Mouse (Mus musculus) neural tube, embryonic 13.5 days (tissue): Measurements from ENCODE around the gene Itgav. TPM values are rescaled to one million over a fixed set of nuclear protein-coding genes. Genes with fewer than 3 reads are reported as not detected.
A peak's percentile ranks its signal among the peaks of the same experiment; 100 is the strongest.

ENCODE experiments used
- ATAC-seq: fragments of 200-750 bp; cut with Nextera tagmentation; 2 replicates; pipeline ENCODE4 v1.8.0; 2017; ENCODE audit warnings: low read depth, mild to moderate bottlenecking, moderate TSS enrichment, moderate library complexity
- H3K27ac ChIP-seq: fragments of 300-500 bp; sonication (generic); replicated peaks from 2 replicates; pipeline ENCODE4 v1.5.1; 2015; ENCODE audit warnings: moderate library complexity, mild to moderate bottlenecking, inconsistent platforms
- H3K27me3 ChIP-seq: fragments of 300-500 bp; sonication (generic); 2 replicates; pipeline ENCODE4 v1.6.1; 2015; ENCODE audit warnings: mild to moderate bottlenecking, inconsistent platforms
- H3K36me3 ChIP-seq: fragments of 300-500 bp; sonication (generic); 2 replicates; pipeline ENCODE4 v1.6.1; 2015; ENCODE audit warnings: mild to moderate bottlenecking, inconsistent platforms
- H3K4me1 ChIP-seq: fragments of 300-500 bp; sonication (generic); replicated peaks from 2 replicates; pipeline ENCODE4 v1.6.1; 2015; ENCODE audit warnings: inconsistent platforms
- H3K4me2 ChIP-seq: fragments of 300-500 bp; sonication (generic); 2 replicates; pipeline ENCODE4 v1.6.1; 2015; ENCODE audit warnings: inconsistent platforms, mild to moderate bottlenecking, moderate library complexity
- H3K4me3 ChIP-seq: fragments of 300-500 bp; sonication (generic); 2 replicates; pipeline ENCODE4 v1.5.1; 2015; ENCODE audit warnings: mild to moderate bottlenecking, inconsistent platforms
- H3K9ac ChIP-seq: fragments of 300-500 bp; sonication (generic); 2 replicates; pipeline ENCODE4 v1.6.1; 2015; ENCODE audit warnings: moderate library complexity, mild to moderate bottlenecking, inconsistent platforms
- H3K9me3 ChIP-seq: fragments of 300-500 bp; sonication (generic); 2 replicates; pipeline ENCODE4 v1.6.1; 2016; ENCODE audit warnings: inconsistent platforms
- WGBS: fragments of 180-500 bp; shearing (Covaris S2); methylation state at CpG from one replicate; pipeline ENCODE4 v1.1.7; 2015; 5-methylcytosine and 5-hydroxymethylcytosine counted together
- polyA plus RNA-seq: library from polyadenylated mRNA; unstranded; fragments of >200 nt; fragmentation: Nextera tagmentation; extraction: Ambion mirVana; gene quantifications from 2 replicates; pipeline ENCODE4 v1.2.1, GENCODE M21; 2015

Itgav gene
- polyA plus RNA-seq, 1 experiment from 2014 or later: 36.2 TPM

DNA sequence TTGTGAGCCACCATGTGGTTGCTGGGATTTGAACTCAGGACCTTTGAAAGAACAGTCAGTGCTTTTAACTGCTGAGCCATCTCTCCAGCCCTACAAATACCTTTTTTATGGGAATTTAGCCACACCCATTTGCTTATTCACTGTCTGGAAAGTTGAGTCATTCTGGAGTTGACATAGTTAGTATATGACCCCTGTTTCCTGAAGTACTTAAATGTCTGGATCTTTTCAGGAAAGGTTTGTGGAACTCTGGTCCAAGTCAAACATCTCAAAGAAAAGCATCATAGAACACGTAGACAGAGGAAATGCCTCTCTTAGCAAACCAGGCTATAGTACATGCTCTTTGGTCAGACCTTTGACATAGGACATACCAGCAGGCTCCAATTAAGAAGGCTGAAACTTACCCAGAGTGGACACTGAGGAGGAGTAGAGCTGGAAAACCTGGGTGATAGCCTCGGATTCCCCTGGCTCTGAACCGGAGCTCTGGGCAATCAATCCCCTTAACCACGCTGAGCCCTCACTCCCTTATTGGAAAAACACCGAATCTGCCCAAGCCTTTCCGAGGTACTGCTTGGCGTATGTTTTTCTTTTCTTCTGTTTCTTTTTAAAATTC, 34.5 kb downstream of the Itgav start:
- no peaks in the 10 kb centered on the region for H3K36me3 ChIP-seq
- 30% methylated on average over 7 of the region's 7 CpGs for WGBS
- peak overlapping the region; percentile 47 for H3K4me2 ChIP-seq
- ATAC-seq: peak; percentile 37; the same call in 1 of the 2 replicates
- H3K4me1 ChIP-seq: peaks cover 15% of the 10 kb centered on the region
- H3K9ac ChIP-seq: peak overlapping the region; percentile 41; the same call in 1 of the 2 replicates
- H3K4me3 ChIP-seq: peak overlapping the region; percentile 21
- no peaks in the 10 kb centered on the region for H3K27me3 ChIP-seq
- peak overlapping the region; percentile 74 for H3K27ac ChIP-seq
- no peaks in the 10 kb centered on the region for H3K9me3 ChIP-seq

DNA sequence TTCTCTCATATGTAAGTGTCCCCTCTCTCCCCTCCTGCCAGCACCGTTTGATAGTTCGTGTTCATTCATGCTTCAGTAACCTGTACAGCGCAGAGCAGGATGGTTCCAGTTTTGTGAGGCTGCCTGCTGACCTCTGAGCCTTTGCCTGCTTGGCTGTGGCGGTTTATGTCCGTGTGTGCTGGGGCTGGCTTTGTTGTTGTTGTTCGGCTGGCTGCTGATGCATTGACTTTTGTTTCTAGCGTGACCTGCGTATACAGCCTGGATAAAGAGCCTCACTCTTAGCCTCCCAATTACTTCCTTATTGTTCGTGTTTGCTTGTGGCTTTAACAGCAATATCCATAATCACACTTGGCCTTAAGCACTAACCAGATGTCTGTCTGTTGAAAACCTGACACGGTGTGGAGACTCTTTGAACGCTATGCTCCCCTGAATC, 35.0 kb downstream of the Itgav start:
- peak overlapping the region; percentile 47 for H3K4me2 ChIP-seq
- peak overlapping the region; percentile 21 for H3K4me3 ChIP-seq
- peaks cover 15% of the 10 kb centered on the region for H3K4me1 ChIP-seq
- no peaks in the 10 kb centered on the region for H3K36me3 ChIP-seq
- WGBS: 9% methylated on average over 11 of the region's 11 CpGs
- H3K9me3 ChIP-seq: no peaks in the 10 kb centered on the region
- peak overlapping the region; percentile 41; the same call in 1 of the 2 replicates for H3K9ac ChIP-seq
- peak overlapping the region; percentile 74 for H3K27ac ChIP-seq
- ATAC-seq: peak; percentile 88
- H3K27me3 ChIP-seq: no peaks in the 10 kb centered on the region

DNA sequence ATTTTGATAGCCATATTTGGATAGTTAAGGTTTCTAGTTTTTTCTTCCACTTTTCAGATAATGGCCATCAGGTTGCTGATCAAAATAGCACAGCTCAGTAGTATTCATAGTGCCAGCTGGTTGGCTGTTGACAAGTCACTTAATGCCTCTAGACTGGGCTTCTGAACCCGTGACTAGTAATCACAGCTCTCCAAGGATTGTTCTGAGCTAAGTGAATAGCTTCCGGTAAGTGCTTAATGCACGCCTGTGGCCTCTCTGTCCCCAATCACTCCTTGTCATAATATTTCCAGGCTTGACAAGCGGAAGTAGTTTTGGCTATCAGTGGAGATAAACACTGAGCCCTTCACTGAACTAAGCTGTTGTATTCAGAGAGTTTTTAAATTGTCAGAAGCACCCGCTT, 35.5 kb downstream of the Itgav start:
- H3K4me3 ChIP-seq: no peak overlapping the region
- no peaks in the 10 kb centered on the region for H3K9me3 ChIP-seq
- 30% methylated on average over 5 of the region's 5 CpGs for WGBS
- no peaks in the 10 kb centered on the region for H3K27me3 ChIP-seq
- no peaks in the 10 kb centered on the region for H3K36me3 ChIP-seq
- peak; percentile 81 for ATAC-seq
- H3K27ac ChIP-seq: peak overlapping the region; percentile 74
- peak overlapping the region; percentile 47 for H3K4me2 ChIP-seq
- H3K9ac ChIP-seq: no peak overlapping the region; the same call in 1 of the 2 replicates
- H3K4me1 ChIP-seq: peaks cover 15% of the 10 kb centered on the region

DNA sequence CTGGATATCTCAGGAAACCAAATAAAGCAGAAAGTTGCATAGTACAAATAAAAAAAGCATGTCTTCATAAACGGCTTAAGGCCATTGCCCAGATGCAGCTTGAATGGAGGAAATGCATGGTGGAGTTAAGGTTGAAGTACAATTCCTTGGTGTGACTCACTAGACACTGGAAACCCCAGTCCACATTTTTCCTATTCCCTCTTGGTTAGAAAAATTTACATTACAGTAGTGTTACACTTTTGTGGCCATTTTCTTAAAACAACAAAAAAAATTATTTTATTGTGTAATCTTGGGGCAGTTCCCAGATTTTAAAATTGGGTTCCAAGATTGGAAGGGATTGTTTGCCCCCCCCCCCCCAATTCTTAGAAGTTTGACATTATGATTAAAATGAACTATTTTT, 35.9 kb downstream of the Itgav start:
- no peaks in the 10 kb centered on the region for H3K9me3 ChIP-seq
- no peak overlapping the region for H3K4me3 ChIP-seq
- no peak overlapping the region for H3K9ac ChIP-seq
- peaks cover 15% of the 10 kb centered on the region for H3K4me1 ChIP-seq
- 0 out of 2 replicates have a peak overlapping the region, but pooled peaks have one; percentile 74 for H3K27ac ChIP-seq
- no peak overlapping the region for H3K4me2 ChIP-seq
- no peak for ATAC-seq
- WGBS: 63% methylated on average over 1 of the region's 1 CpGs
- no peaks in the 10 kb centered on the region for H3K27me3 ChIP-seq
- no peaks in the 10 kb centered on the region for H3K36me3 ChIP-seq

DNA sequence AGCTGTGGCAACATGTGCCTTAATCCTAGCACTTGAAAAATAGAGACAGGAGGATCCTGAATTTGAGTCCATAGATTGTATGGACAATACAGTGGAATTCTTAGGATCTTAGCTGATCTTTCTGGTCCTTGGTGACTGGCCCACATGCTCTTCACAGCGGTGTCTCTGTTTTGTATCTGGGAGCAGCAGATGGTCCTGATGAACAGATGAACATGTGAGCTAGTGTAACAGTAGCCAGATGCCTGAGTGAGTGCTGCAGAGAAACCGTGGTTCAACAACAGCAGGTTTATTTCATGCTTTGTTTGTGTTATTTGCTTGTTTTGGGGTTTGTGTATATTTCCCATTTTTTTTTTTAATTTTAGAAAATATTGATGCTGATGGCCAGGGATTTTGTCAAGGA, 37.3 kb downstream of the Itgav start:
- H3K9ac ChIP-seq: no peak overlapping the region
- H3K4me3 ChIP-seq: no peak overlapping the region
- no peak overlapping the region for H3K27ac ChIP-seq
- H3K27me3 ChIP-seq: no peaks in the 10 kb centered on the region
- H3K4me1 ChIP-seq: peaks cover 15% of the 10 kb centered on the region
- no peak for ATAC-seq
- 52% methylated on average over 2 of the region's 2 CpGs for WGBS
- H3K36me3 ChIP-seq: no peaks in the 10 kb centered on the region
- H3K9me3 ChIP-seq: no peaks in the 10 kb centered on the region
- H3K4me2 ChIP-seq: no peak overlapping the region

DNA sequence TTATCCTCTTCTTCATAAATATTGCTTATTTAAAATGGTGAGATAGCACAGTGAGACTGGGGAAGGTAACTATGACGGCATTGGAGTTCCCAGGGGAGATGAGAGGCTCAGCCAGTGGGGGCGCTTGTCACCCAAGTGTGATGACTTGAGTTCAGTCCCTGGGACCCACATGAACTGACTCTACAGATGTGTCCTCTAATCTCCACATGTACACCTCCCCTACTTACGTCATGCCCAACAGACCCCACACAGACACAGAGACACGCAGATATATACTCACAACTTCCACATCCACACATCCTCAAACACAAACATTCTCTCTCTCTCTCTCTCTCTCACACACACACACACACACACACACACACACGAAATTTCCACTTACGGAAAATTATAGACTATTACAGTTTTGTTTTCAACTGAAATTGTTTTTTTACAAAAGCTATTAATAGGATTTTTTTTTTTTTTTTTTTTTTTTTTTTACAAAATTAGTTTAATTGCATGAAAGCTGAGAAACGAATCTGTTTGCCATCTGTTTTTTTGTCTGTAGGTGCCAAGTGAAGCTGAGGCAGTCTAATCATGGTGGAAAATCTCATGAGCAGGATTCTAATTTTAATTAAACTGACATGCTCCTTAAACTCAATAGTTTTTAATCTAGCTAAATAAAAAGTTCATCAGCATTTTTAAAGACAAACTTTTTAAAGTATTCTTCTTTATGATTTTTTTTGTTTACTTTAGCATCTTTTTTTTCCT, 38.1 kb downstream of the Itgav start:
- no peak overlapping the region for H3K4me3 ChIP-seq
- no peak overlapping the region for H3K4me2 ChIP-seq
- no peak for ATAC-seq
- H3K4me1 ChIP-seq: peaks cover 15% of the 10 kb centered on the region
- no peaks in the 10 kb centered on the region for H3K36me3 ChIP-seq
- H3K27me3 ChIP-seq: no peaks in the 10 kb centered on the region
- H3K9ac ChIP-seq: no peak overlapping the region
- no peaks in the 10 kb centered on the region for H3K9me3 ChIP-seq
- WGBS: 78% methylated on average over 7 of the region's 7 CpGs
- H3K27ac ChIP-seq: no peak overlapping the region

DNA sequence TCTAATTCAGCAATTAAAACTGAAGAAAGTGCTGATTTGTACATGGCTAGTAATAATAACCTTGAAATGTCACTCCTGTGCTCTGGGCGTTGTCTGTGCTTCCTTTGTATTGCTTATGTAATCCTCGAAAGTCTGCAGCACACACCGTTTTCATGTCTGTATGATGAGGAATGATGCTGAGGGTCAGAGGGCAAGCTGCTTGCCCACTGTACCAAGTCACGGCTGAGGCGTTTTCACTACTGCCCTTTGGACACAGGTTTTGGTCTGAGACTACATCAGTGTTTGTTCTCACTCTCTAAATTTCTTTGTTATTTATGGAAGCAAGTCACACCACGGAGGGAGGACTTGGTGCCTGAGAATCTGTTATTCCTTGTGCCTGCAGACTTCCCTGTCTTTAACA, 41.9 kb downstream of the Itgav start:
- no peaks in the 10 kb centered on the region for H3K9me3 ChIP-seq
- no peaks in the 10 kb centered on the region for H3K4me1 ChIP-seq
- 71% methylated on average over 6 of the region's 6 CpGs for WGBS
- ATAC-seq: no peak
- H3K9ac ChIP-seq: no peak overlapping the region
- H3K4me2 ChIP-seq: no peak overlapping the region
- H3K36me3 ChIP-seq: no peaks in the 10 kb centered on the region
- H3K4me3 ChIP-seq: no peak overlapping the region
- H3K27ac ChIP-seq: no peak overlapping the region
- H3K27me3 ChIP-seq: no peaks in the 10 kb centered on the region

DNA sequence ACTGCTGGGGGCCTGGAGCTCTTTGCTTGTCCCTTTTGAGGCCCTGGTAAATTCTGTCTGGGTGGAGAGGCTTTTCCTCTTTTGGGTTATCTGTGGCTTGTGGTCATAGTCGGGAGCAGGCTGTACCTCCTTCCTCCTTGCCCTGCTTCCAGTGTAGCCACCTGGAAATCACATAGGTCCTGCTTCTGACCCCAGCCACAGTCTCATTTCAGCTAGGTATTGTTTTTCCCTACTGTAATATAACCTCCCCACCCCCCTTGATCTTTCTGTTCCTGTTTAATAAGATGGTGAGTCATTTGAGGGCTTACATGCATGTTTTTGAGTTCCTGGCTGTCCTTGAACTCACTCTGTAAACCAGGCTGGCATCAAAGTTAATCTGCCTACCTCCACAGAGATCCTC, 42.7 kb downstream of the Itgav start:
- H3K4me3 ChIP-seq: no peak overlapping the region
- WGBS: 80% methylated on average over 1 of the region's 1 CpGs
- no peaks in the 10 kb centered on the region for H3K27me3 ChIP-seq
- no peak overlapping the region for H3K9ac ChIP-seq
- H3K4me1 ChIP-seq: no peaks in the 10 kb centered on the region
- no peaks in the 10 kb centered on the region for H3K36me3 ChIP-seq
- no peak for ATAC-seq
- H3K4me2 ChIP-seq: no peak overlapping the region
- H3K9me3 ChIP-seq: no peaks in the 10 kb centered on the region
- no peak overlapping the region for H3K27ac ChIP-seq

DNA sequence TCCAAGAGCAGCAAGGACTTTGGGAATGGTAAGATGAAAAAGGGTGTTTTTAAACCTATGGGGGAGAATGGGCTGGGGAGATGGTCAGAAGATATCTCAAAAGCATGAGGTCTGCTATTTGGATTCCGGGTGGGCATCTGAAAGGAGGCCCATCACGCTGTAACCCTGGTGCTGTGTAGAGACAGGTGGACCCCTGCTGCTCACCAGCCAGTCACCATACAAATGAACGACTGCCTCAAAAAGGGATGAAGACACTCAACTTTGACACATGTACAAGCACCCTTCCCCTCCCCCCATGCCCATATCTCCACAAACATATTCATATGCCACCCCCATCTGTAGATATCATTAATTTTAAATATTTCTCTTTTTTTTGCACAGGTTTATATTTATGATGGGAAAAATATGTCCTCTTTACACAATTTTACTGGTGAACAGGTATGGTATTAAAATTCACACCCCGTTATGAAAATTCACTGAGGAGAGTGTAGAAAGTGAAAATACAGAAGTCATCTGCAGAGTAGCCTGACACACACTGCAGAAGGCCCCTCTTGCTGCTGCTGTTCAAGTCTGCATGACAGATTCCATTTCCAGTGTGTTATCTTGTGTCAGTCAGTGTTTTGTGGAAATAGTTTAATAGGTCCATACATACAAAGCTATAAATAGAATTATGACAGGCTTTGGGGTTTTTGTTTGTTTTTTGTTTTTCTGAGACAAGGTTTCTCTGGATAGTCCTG, 44.3 kb downstream of the Itgav start:
- Histone ChIP-seq H3K4me1 (no peaks in the 10 kb centered on the region), H3K9me3 (no peaks in the 10 kb centered on the region), H3K4me2 (no peak overlapping the region), H3K27ac (no peak overlapping the region), H3K36me3 (peaks cover 8% of the 10 kb centered on the region; the same call in 1 of the 2 replicates), H3K4me3 (no peak overlapping the region), H3K27me3 (no peaks in the 10 kb centered on the region), H3K9ac (no peak overlapping the region)
- ATAC-seq: no peak
- WGBS: 83% methylated on average over 4 of the region's 4 CpGs

DNA sequence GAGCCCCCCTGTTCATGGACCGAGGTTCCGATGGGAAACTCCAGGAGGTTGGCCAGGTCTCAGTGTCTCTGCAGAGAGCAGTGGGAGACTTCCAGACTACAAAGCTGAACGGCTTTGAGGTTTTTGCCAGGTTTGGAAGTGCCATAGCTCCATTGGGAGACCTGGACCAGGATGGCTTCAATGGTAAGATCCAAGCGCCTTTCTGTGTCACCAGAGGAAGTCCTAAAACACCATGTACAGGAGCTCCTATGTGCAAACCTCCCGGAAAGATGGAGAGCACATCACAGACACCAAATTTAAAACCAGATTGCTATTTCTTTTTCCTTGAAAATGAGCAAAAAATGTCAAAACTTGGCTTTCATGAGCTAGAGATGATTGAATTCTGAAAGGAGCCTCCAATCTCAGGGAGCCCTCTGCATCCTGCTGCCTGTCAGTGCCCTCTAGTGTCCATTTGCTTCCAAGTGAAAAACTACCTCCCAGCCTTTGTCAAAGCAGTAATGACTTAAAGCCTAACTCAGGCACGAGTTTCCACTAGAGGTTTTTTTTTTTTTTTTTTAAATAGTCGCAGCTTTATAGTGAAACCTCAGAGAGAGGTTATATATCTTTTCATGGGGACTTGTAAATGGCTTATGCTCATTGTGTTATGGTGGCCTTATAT, 47.1 kb downstream of the Itgav start:
- WGBS: 62% methylated on average over 7 of the region's 7 CpGs
- H3K4me2 ChIP-seq: no peak overlapping the region
- H3K4me3 ChIP-seq: no peak overlapping the region
- H3K36me3 ChIP-seq: peaks cover 15% of the 10 kb centered on the region; the same call in 1 of the 2 replicates
- no peak overlapping the region for H3K9ac ChIP-seq
- no peak overlapping the region for H3K27ac ChIP-seq
- H3K4me1 ChIP-seq: no peaks in the 10 kb centered on the region
- H3K27me3 ChIP-seq: no peaks in the 10 kb centered on the region
- no peaks in the 10 kb centered on the region for H3K9me3 ChIP-seq
- no peak for ATAC-seq

DNA sequence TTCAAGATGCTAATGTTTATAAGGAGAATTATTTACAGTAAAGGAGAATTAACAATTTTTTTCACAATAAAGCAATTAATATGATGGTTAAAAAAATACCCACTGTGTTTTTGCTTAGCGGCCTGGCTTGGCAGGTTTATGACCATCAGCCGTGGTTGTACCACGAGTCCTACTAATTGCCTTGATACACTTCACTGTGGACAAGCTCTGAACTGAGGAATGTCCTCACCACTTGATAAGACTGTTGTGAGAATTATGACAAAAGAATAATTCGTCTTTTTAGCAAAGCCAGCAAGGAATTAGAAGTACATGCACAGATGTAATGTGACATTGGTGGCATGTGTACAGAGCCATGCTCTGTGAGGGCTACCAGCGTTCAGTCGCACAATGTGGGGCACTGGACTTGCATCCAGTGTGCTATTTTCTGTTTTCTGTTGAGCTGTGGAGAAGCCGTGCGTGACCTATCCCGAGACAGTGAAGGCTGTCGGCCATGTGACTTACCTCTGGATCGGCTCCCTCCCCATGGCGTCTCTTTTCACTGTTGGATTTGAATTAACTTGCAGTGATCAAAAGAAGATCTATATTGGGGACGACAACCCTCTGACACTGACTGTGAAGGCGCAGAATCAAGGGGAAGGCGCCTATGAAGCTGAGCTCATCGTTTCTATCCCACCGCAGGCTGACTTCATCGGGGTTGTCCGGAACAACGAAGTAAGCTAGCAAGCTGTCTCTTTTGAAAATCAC, 67.3 kb downstream of the Itgav start:
- Histone ChIP-seq H3K27ac (no peak overlapping the region), H3K4me3 (no peak overlapping the region), H3K9me3 (no peaks in the 10 kb centered on the region), H3K9ac (no peak overlapping the region), H3K4me2 (no peak overlapping the region), H3K4me1 (no peaks in the 10 kb centered on the region), H3K36me3 (0 out of 2 replicates have a peak, but pooled peaks cover 7% of the 10 kb centered on the region), H3K27me3 (no peaks in the 10 kb centered on the region)
- ATAC-seq: no peak
- WGBS: 76% methylated on average over 20 of the region's 20 CpGs
